Mouse (Mus musculus): ENCODE data around the gene Usp7.

- TF ChIP-seq CTCF (IDR thresholded peaks at IDR 0.05; ENCODE audit: low read depth, low read length) (no peak), POLR2A (IDR thresholded peaks at IDR 0.05; ENCODE audit: borderline replicate concordance, low read depth, low read length) (no peak)
Observed at GRCm38 (mm10) chr16:8763028-8763427, 29.1 kb downstream of the Usp7 start.
